Mouse (Mus musculus) right cerebral cortex, postnatal 14 days (tissue): ENCODE data around the gene Mid1.
A peak's percentile ranks its signal among the peaks of the same experiment; 100 is the strongest.
"Not testable (repeated sequence)": the region's sequence is repeated elsewhere in the genome, so short reads cannot be mapped to it uniquely, and the experiment has no call there.

ENCODE experiments used
- DNase-seq: peaks from one replicate; pipeline ENCODE4 v3.0.0; 2022

Gene Mid1

GRCm38 (mm10) chrX:170020690-170021050 is 335.7 kb downstream of the Mid1 start:
- peak; percentile 45 for DNase-seq

- not testable (repeated sequence) for DNase-seq
Observed at GRCm38 (mm10) chrX:170021205-170021604, 336.2 kb downstream of the Mid1 start.

- DNase-seq, result not testable (repeated sequence)
Observed at GRCm38 (mm10) chrX:170021750-170022461, 336.9 kb downstream of the Mid1 start.
